Mouse (Mus musculus) C2C12 (cell line): ENCODE results near the gene Phyhipl. TPM values are rescaled to one million over a fixed set of nuclear protein-coding genes. Genes with fewer than 3 reads are reported as not detected.

ENCODE experiments used
- H3K27me3 ChIP-seq: one replicate; pipeline ENCODE4 v1.6.1; 2011; ENCODE audit not compliant: control insufficient read depth, insufficient read depth, insufficient read length
- H3K36me3 ChIP-seq: one replicate; pipeline ENCODE4 v1.6.1; 2011; ENCODE audit not compliant: control insufficient read depth, insufficient read depth
- H3K4me3 ChIP-seq: one replicate; pipeline ENCODE4 v1.5.1; 2011; ENCODE audit warnings: mild to moderate bottlenecking, control low read depth; ENCODE audit not compliant: poor library complexity, insufficient read depth, severe bottlenecking
- H3K79me2 ChIP-seq: one replicate; pipeline ENCODE4 v1.6.1; 2011; ENCODE audit not compliant: control insufficient read depth, insufficient read depth
- H3K79me3 ChIP-seq: one replicate; pipeline ENCODE4 v1.6.1; 2011; ENCODE audit warnings: low read depth, control low read depth
- H3ac ChIP-seq: one replicate; pipeline ENCODE3; 2011; ENCODE audit warnings: low read depth; ENCODE audit not compliant: control insufficient read depth, insufficient read length
- CEBPB ChIP-seq: IDR thresholded peaks from one replicate; pipeline ENCODE4 v1.6.1; 2011; ENCODE audit warnings: low read depth, mild to moderate bottlenecking, control low read depth, moderate library complexity
- CTCF ChIP-seq: IDR thresholded peaks from one replicate; pipeline ENCODE4 v1.5.1; 2011; ENCODE audit not compliant: control insufficient read depth, insufficient read depth, insufficient read length
- FOSL1 ChIP-seq: IDR thresholded peaks from one replicate; pipeline ENCODE4 v1.8.0; 2011; ENCODE audit warnings: mild to moderate bottlenecking, low read length; ENCODE audit not compliant: poor library complexity, insufficient read depth, severe bottlenecking
- MAX ChIP-seq: IDR thresholded peaks from one replicate; pipeline ENCODE4 v1.6.1; 2011; ENCODE audit warnings: mild to moderate bottlenecking, control low read depth
- MYOD1 ChIP-seq: IDR thresholded peaks from one replicate; pipeline ENCODE4 v1.6.1; 2011; ENCODE audit warnings: low read depth; ENCODE audit not compliant: control insufficient read depth, insufficient read length
- MYOG ChIP-seq: IDR thresholded peaks from one replicate; pipeline ENCODE4 v1.6.1; 2011; ENCODE audit not compliant: control insufficient read depth, insufficient read length; ENCODE audit errors: extremely low read depth
- USF1 ChIP-seq: IDR thresholded peaks from one replicate; pipeline ENCODE4 v1.6.1; 2011; ENCODE audit warnings: low read depth, mild to moderate bottlenecking, control low read depth, moderate library complexity
- polyA plus RNA-seq: library from polyadenylated mRNA; unstranded; fragments of >200 nt; fragmentation: generic; extraction: Trizol; gene quantifications from one replicate; pipeline ENCODE4 v1.2.1, GENCODE M21; 2012; ENCODE audit warnings: missing spikeins

Gene Phyhipl
- polyA plus RNA-seq, 1 experiment = 0.16 TPM

DNA sequence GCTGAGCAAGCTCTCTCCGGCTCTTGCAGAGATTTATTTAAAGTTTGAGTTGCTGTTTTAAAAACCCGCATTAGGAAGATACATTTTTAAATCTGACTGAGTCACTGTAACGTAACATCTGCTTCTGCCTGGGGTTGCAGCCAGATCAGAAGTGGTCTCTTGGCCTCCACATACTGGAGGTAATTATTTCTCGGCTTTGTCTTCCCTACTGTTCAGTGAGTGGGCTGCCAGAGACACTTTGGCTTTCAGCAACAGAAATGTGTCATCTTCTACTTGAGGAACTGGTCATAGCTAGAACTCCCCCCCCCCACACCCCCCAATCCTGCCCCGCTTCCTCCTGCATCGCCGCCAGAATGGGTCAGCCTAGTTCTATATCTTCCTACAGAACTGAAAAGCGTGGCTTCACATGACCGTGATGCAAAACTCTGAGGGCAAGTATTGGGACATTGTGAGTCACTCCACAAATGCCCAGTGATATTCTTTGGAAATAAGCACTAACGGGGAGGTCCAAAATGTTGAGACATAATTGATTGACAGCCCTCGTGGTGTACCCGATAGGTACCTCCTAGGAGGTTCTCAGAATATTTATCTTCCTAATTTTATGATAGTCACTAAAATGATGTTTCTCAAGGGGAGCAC lies 125.5 kb downstream of the Phyhipl start:
- H3K79me3 ChIP-seq = no peaks in the 10 kb centered on the region
- no peaks in the 10 kb centered on the region for H3K27me3 ChIP-seq
- no peaks in the 10 kb centered on the region for H3K36me3 ChIP-seq
- H3ac ChIP-seq = no peak overlapping the region
- no peak for TF ChIP-seq CTCF
- TF ChIP-seq FOSL1 = no peak
- TF ChIP-seq MAX = no peak
- peak; percentile 5 for TF ChIP-seq MYOD1
- TF ChIP-seq CEBPB = peak; percentile 95
- peak; percentile 45 for TF ChIP-seq USF1
- H3K79me2 ChIP-seq = no peaks in the 10 kb centered on the region
- no peak overlapping the region for H3K4me3 ChIP-seq

DNA sequence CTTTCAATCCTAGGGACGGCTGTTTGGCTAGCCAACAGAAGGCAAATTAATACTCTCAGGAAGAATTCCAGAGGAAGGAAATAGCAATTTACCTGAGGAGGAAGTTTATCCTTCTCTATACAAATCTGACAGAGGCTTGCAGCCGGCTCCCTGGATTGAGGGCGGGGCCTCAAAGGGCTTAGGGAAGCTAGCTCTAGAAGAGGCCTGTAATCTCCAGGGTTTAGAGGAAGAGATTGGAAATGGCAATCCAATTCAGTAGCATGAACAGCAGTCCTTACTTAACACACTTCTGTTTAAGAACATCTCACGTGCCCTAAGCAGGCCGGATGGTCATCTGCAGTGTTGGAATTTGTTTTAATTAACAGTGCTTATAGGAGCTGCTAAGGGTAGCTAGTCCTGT lies 134.4 kb downstream of the Phyhipl start:
- no peak overlapping the region for H3ac ChIP-seq
- H3K4me3 ChIP-seq = peak overlapping the region; percentile 36
- H3K79me2 ChIP-seq = no peaks in the 10 kb centered on the region
- H3K36me3 ChIP-seq = no peaks in the 10 kb centered on the region
- H3K27me3 ChIP-seq = no peaks in the 10 kb centered on the region
- TF ChIP-seq CEBPB = no peak
- no peak for TF ChIP-seq USF1
- no peak for TF ChIP-seq MYOG
- H3K79me3 ChIP-seq = no peaks in the 10 kb centered on the region

DNA sequence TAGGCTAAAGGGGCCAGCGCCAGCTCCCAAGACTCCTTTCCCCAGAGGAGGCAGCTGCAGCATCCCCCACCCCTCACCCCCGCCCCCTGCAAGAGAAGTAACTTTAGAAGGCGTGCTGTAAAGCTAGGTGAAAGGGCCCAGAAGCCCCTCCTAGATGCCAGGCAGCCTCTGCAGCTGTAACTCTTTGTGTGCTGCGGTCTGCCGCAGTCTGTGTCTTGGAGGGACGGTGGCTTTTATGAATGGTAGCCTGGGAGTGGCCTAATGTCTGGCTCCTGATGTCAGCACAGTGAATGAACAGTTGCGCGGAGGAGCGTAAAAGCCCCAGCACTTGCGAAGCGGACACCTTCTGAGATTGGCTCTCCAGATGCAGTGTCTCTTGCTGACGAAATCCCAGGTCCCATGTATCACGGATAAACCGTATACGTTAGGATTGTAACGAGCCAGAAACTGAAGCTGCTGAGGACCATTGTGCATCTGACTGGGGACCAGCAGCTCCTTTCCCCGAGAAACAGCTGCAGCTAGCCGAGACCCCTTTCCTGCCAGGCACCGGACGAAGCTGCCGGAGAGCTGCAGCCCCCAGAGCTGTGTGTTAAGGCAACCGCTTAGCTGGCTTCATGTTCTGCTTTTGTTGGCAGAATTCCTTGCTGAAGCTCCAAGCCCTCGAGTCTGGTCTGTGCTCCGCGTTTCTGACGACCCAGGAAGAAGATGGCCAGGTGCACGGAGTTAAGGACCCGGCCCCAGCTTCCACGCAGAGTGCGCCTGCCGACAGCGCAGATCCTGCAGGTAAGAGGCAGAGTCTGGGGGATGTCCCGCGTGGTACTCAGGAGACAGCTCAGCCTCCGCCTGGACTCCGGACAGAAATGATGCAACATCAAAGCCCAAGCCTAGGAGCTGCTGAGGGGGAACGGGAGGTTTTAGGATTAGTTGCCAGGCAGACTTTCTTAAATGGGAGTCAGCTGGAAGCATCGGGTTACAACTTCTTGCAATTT lies 135.3 kb downstream of the Phyhipl start:
- Histone ChIP-seq H3K79me2 (no peaks in the 10 kb centered on the region), H3K27me3 (no peaks in the 10 kb centered on the region), H3ac (peak overlapping the region; percentile 69), H3K4me3 (peak overlapping the region; percentile 36), H3K36me3 (no peaks in the 10 kb centered on the region), H3K79me3 (no peaks in the 10 kb centered on the region)
- peak; percentile 83 for TF ChIP-seq CEBPB
- no peak for TF ChIP-seq FOSL1

DNA sequence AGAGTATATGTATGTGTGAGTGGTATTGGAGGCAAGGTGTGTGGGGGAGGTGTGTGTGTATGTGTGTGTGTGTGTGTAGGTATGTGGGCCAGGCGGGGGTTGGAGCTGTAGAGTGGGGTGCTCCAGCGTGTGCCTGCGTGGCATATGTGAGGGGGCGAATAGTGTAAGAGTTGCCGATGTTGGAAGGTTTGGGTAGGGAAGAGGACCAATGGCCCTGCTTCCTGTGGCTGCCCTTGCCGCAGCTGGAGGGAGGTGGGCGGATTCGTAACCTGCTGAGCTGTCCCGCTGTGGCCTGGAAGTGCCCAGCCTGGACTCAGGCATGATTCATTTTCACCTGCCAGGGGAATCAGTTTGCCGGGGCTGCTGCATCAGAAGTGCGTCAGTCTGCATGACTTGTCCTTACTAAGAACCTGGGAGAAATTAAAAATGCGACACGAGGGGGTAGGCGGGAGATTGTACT lies 136.1 kb downstream of the Phyhipl start:
- H3K79me2 ChIP-seq = no peaks in the 10 kb centered on the region
- TF ChIP-seq MYOG = no peak
- no peak for TF ChIP-seq CEBPB
- peak; percentile 56 for TF ChIP-seq MYOD1
- TF ChIP-seq CTCF = no peak
- peak; percentile 9 for TF ChIP-seq MAX
- TF ChIP-seq FOSL1 = no peak
- TF ChIP-seq USF1 = no peak
- H3K4me3 ChIP-seq = no peak overlapping the region

DNA sequence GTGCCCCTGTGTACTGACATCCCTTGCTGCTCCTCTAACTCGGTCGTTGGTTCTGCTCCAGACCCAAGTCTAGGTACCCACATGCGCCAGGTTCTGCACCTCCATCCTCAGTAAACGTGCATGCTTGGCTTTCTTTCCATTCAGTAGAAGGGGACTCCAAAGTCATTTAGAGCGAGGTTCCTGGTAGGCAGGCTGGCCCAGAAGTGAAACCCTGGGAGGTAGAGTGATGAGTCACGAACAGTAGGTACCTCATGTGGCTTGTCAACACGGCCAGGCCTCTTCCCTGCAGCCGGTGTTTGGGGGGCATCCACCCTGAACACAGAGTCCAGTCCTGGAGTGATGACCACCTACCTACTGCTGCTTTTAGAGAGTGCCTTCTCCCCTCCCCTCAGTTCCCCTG lies 139.1 kb downstream of the Phyhipl start:
- Histone ChIP-seq H3ac (no peak overlapping the region), H3K27me3 (no peaks in the 10 kb centered on the region), H3K4me3 (no peak overlapping the region), H3K36me3 (no peaks in the 10 kb centered on the region), H3K79me2 (no peaks in the 10 kb centered on the region), H3K79me3 (no peaks in the 10 kb centered on the region)
- TF ChIP-seq USF1 (no peak), MYOG (no peak), MYOD1 (no peak)

More for the DNA sequence above, 136.1 kb downstream of the Phyhipl start:
- Histone ChIP-seq H3K79me3 (no peaks in the 10 kb centered on the region), H3K27me3 (no peaks in the 10 kb centered on the region), H3K36me3 (no peaks in the 10 kb centered on the region), H3ac (no peak overlapping the region)

DNA sequence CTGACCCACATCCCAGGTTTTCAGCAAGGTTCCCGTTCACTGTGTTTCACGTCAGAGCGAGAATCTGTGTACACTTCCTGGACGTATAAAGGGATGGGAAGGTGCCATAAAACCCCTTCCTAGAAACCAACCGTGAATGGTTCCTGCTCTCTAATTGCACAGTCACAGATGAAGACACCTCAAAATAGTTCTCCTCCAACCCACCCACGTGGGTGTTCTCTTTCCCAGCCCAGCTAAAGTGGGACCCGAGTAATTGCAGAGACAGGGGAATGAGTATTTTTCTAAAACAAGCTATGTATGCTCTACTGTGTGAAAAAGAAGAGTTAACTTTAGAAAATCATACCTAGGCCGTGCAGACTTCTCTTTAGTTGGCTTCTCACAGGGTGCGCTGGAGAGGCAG lies 140.9 kb downstream of the Phyhipl start:
- H3K79me2 ChIP-seq = no peaks in the 10 kb centered on the region
- H3K27me3 ChIP-seq = no peaks in the 10 kb centered on the region
- H3ac ChIP-seq = no peak overlapping the region
- TF ChIP-seq MAX = no peak
- TF ChIP-seq CTCF = no peak
- no peak for TF ChIP-seq CEBPB
- no peak for TF ChIP-seq MYOD1
- TF ChIP-seq MYOG = no peak
- TF ChIP-seq USF1 = no peak
- TF ChIP-seq FOSL1 = no peak
- no peak overlapping the region for H3K4me3 ChIP-seq
- H3K36me3 ChIP-seq = no peaks in the 10 kb centered on the region
- H3K79me3 ChIP-seq = no peaks in the 10 kb centered on the region
